Mouse (Mus musculus): ENCODE measurements around the gene Zfp169. TPM values are rescaled to one million over a fixed set of nuclear protein-coding genes. Genes with fewer than 3 reads are reported as not detected.

Gene Zfp169
- 0.91 and 1.3 TPM in 2 replicates for polyA plus RNA-seq (2015; fragmentation: Nextera tagmentation; extraction: Ambion mirVana)

GRCm38 (mm10) chr13:48513003-48513929 lies at the start of gene Zfp169, which contains the start of gene A830005F24Rik:
Gene Zfp169 (minus strand): TSS chr13:48513451.
Gene A830005F24Rik (plus strand): TSS chr13:48513570.

MicroRNAs encoded within 50 kb of the gene (microRNA counts, 519-probe panel; counts per million panel counts)
- microRNA mmu-let-7a (10,046 counts per million, percentile 95 among the panel's probes with 10 or more counts), microRNA mmu-let-7d (9,649 counts per million, percentile 92 among the panel's probes with 10 or more counts), microRNA mmu-let-7f (8,810 counts per million, percentile 86 among the panel's probes with 10 or more counts)

Other genes with a start within 250 kb of the Zfp169 start
- 0.42 and 0.56 TPM in 2 replicates for gene A830005F24Rik, start 119 bp upstream of the Zfp169 start, polyA plus RNA-seq (2015; fragmentation: Nextera tagmentation; extraction: Ambion mirVana)
- gene Ptpdc1, start 112.2 kb upstream of the Zfp169 start, polyA plus RNA-seq (2015; fragmentation: Nextera tagmentation; extraction: Ambion mirVana), result 1.6 and 2.7 TPM in 2 replicates
- gene Barx1, start 149.5 kb upstream of the Zfp169 start, polyA plus RNA-seq (2015; fragmentation: Nextera tagmentation; extraction: Ambion mirVana), result 5.2 and 7.5 TPM in 2 replicates

Measured in spleen, postnatal 0 days (tissue).